Mouse (Mus musculus): Measurements from ENCODE around the gene Syngap1. TPM values are rescaled to one million over a fixed set of nuclear protein-coding genes. Genes with fewer than 3 reads are reported as not detected.

Gene Syngap1
- polyA plus RNA-seq (2012; rRNA removed): 84.5 and 103 TPM in 2 replicates

DNA sequence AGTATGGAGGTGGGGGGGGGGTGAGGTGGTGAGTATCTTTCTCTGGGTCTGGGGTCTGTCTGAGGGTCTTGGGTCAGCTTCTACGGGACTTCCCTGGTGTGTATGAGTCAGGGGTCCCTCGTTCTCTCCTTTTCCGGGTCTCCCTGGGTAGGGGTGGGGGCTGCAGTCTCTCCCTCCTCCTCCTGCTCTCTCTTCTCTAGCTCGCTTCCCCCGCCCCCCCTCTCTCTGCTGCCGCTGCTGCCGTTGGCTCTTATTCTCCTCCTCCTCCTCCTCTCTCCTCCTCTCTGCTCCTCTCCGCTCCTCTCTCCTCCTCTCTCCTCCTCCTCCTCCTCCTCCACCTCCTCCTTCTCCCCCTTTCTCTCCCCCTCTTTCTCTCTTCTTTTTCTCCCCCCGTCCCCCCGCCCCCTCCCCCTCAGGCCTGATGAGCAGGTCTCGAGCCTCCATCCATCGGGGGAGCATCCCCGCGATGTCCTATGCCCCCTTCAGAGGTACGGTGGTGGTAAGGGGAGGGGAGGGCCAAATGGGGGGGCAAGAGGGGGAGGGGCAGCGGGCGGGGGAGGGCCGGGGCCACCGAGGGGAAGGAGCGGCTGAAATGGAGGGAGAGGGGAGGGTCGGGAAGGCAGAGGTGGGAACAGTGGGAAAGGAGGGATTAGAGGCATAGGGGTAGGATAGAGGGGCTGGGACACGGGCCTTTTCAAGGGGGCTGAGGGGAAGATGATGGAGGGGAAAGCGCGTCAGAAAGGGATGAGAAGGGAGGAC, at the start of gene Syngap1:
Gene Syngap1, plus strand, starts transcription at position 223 of the 759 bp plus-strand sequence.

GRCm38 (mm10) chr17:26916711-26917482, 24.2 kb upstream of the Syngap1 start, which contains the start of gene Kifc5b:
Gene Kifc5b (plus strand): TSS chr17:26917091.

DNA sequence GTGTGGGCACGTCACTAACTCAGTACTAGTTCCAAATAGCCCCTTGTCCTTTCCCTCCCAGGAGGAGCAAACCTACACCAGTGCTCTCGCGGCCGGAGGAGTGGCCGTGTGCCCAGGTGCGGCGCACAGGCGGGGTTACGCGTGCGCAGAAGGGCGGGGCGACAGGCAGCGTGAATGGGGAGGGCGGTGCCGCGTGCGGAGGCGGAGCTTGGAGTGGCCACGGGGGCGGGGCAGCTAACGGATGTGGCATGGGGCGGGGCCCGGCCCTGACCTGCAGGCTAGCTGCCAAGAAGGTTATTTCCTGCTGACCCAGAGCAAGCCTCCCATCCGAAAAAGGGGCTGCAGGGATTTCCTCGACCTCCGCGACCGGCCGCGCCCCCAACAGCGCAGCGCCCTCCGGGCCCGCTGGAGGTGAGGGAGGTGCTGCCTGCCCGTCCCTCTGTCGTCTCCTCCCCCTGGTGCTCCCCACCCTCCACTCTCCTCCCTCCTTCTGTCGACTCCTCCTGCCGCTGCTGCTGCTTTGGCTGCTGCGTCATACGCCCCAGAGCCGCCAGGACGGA, 8.1 kb upstream of the Syngap1 start, which contains the start of gene Phf1:
Gene Phf1, plus strand, starts transcription at position 214 of the 560 bp plus-strand sequence.

GRCm38 (mm10) chr17:26939178-26939972, 1.7 kb upstream of the Syngap1 start, which contains the start of gene Cuta:
Gene Cuta (minus strand): TSS chr17:26939569.

DNA sequence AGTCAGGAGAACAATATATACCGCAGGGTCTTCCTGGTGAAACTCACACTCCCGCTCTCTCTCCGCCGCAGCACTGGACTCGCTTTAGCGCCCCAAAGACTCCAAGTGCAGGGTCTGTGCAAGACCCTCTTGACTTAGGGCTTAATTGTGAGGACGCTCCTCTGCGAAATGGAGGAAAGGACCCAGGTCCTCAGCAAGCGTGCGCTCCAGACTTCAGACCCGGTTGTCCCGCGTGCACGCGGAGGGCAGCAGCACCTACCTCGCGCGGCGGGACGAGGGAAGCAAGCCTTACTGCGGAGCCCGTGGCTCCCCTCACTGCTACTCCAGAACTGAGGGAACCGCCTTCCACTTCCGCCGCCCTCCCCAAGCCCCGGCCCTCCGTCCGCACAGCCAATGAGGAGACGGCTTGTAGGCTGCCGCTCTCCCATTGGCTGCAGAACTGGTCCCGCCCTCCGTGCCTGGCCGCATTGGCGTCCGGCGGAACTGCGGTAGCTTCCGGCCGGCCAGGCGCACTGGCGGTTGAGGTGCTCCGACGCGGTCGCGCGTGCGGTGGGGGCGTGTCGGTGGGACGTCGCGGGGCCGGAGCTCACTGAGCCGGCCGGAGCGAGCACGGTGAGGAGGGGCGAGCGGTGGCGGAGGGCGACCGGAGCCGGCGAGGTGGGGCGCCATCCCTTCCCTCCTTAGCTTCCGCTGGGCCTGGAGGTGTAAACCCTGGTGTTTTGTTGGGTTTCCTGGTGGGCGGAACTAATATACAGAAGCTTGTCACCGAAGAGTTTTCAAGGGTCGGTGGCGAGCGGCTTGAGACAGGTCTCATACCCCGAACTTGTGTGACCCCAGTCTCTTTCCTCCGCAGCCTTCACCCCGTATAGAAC, 31.9 kb downstream of the Syngap1 start, which contains the start of gene Zbtb9:
Gene Zbtb9, plus strand, starts transcription at position 465 of the 872 bp plus-strand sequence.

Other genes starting within 250 kb of the Syngap1 start
- gene Crebrf, start 225.6 kb upstream of the Syngap1 start, polyA plus RNA-seq (2012; rRNA removed): 2.8 and 3.1 TPM in 2 replicates
- gene Bnip1, start 160.2 kb upstream of the Syngap1 start, polyA plus RNA-seq (2012; rRNA removed): 17.4 and 20.4 TPM in 2 replicates
- 0.13 and 0.16 TPM in 2 replicates for gene Nkx2-5, start 96.2 kb upstream of the Syngap1 start, polyA plus RNA-seq (2012; rRNA removed)
- gene Kifc5b, start 24.2 kb upstream of the Syngap1 start, polyA plus RNA-seq (2012; rRNA removed): 5.4 and 5.8 TPM in 2 replicates
- gene Phf1, start 8.2 kb upstream of the Syngap1 start, polyA plus RNA-seq (2012; rRNA removed): 93.0 and 120 TPM in 2 replicates
- gene Cuta, start 1.7 kb upstream of the Syngap1 start, polyA plus RNA-seq (2012; rRNA removed): 177 and 198 TPM in 2 replicates
- gene Zbtb9, start 31.9 kb downstream of the Syngap1 start, polyA plus RNA-seq (2012; rRNA removed): 12.8 and 14.3 TPM in 2 replicates
- 55.8 and 75.4 TPM in 2 replicates for gene Bak1, start 87.8 kb downstream of the Syngap1 start, polyA plus RNA-seq (2012; rRNA removed)
- gene Itpr3, start 116.1 kb downstream of the Syngap1 start, polyA plus RNA-seq (2012; rRNA removed): 11.4 and 13.1 TPM in 2 replicates
- gene Uqcc2, start 192.7 kb downstream of the Syngap1 start, polyA plus RNA-seq (2012; rRNA removed): 162 and 289 TPM in 2 replicates
- 0.55 and 0.68 TPM in 2 replicates for gene Ip6k3, start 226.5 kb downstream of the Syngap1 start, polyA plus RNA-seq (2012; rRNA removed)